Mouse (Mus musculus) retina, postnatal 1 day (tissue): ENCODE results near the gene Ehd1.
A peak's percentile ranks its signal among the peaks of the same experiment; 100 is the strongest.
"Not testable (repeated sequence)": the region's sequence is repeated elsewhere in the genome, so short reads cannot be mapped to it uniquely, and the experiment has no call there.

Source experiments
- DNase-seq: peaks from one replicate; pipeline ENCODE4 v3.0.0-alpha.2; 2012

The Ehd1 gene

GRCm38 (mm10) chr19:6304787-6305516 lies 28.4 kb downstream of the Ehd1 start:
- peak; percentile 91 for DNase-seq

- DNase-seq = no peak
These were observed 29.1 kb downstream of the Ehd1 start for GRCm38 (mm10) chr19:6305517-6306115.

- DNase-seq = peak; percentile 86
These were observed 29.6 kb downstream of the Ehd1 start, which contains the start of gene Cdc42bpg for GRCm38 (mm10) chr19:6306137-6306551. Gene Cdc42bpg, plus strand, starts transcription at chr19:6306456.

GRCm38 (mm10) chr19:6306586-6306985 lies 30.1 kb downstream of the Ehd1 start:
- DNase-seq = peak; percentile 84

GRCm38 (mm10) chr19:6307733-6308531 lies 31.4 kb downstream of the Ehd1 start:
- DNase-seq = no peak

GRCm38 (mm10) chr19:6310181-6310580 lies 33.7 kb downstream of the Ehd1 start:
- no peak for DNase-seq

GRCm38 (mm10) chr19:6311783-6312182 lies 35.3 kb downstream of the Ehd1 start:
- DNase-seq = not testable (repeated sequence)

- no peak for DNase-seq
These were observed 37.3 kb downstream of the Ehd1 start for GRCm38 (mm10) chr19:6313796-6314195.

GRCm38 (mm10) chr19:6314513-6314912 lies 38.0 kb downstream of the Ehd1 start:
- no peak for DNase-seq

- no peak for DNase-seq
These were observed 39.0 kb downstream of the Ehd1 start for GRCm38 (mm10) chr19:6315573-6315972.

- DNase-seq = no peak
These were observed 41.6 kb downstream of the Ehd1 start for GRCm38 (mm10) chr19:6318145-6318544.

- no peak for DNase-seq
These were observed 44.8 kb downstream of the Ehd1 start for GRCm38 (mm10) chr19:6321358-6321757.

- DNase-seq = no peak
These were observed 45.5 kb downstream of the Ehd1 start for GRCm38 (mm10) chr19:6321786-6322621.

GRCm38 (mm10) chr19:6324751-6325150 lies 48.2 kb downstream of the Ehd1 start:
- no peak for DNase-seq

- DNase-seq = no peak
These were observed 54.7 kb downstream of the Ehd1 start for GRCm38 (mm10) chr19:6331178-6331577.

GRCm38 (mm10) chr19:6331719-6332516 lies 55.4 kb downstream of the Ehd1 start:
- DNase-seq = peak; percentile 81

GRCm38 (mm10) chr19:6333761-6334595 lies 57.5 kb downstream of the Ehd1 start:
- no peak for DNase-seq

GRCm38 (mm10) chr19:6334673-6335457 lies 58.3 kb downstream of the Ehd1 start, which contains the start of gene Men1:
Gene Men1, plus strand, starts transcription at chr19:6334979.
- peak; percentile 99 for DNase-seq

- no peak for DNase-seq
These were observed 58.9 kb downstream of the Ehd1 start for GRCm38 (mm10) chr19:6335458-6335827.

- no peak for DNase-seq
These were observed 60.4 kb downstream of the Ehd1 start for GRCm38 (mm10) chr19:6336920-6337319.
